Mouse (Mus musculus): ENCODE measurements around the gene Krt79.

Krt79 gene

DNA sequence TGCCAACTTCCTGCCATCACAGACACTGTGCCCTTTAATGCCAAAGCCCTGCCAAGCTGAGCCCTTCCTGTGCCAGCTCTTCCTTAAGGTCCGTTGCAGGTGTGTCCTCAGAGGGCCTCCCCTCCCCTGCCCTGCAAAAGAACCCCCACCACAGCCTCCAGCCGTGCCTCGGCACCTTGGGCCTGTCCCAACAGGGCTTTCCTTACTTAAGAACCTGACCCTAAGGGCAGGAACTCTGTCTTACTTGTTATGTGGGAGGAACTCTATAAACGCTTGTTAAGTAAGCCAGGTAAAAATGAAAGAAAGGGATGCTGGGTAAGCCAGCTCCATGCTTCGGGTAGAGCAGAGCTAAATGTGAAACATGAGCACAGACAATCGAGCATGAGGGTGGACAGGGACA is 7.1 kb downstream of the Krt79 start:
- no peak for DNase-seq (ENCODE audit: low read depth, low spot score)

- DNase-seq (ENCODE audit: low read depth, low spot score), result no peak
These were observed 10.5 kb downstream of the Krt79 start for GRCm38 (mm10) chr15:101929666-101930065.

GRCm38 (mm10) chr15:101929087-101929486 is 11.0 kb downstream of the Krt79 start:
- no peak for DNase-seq (ENCODE audit: low read depth, low spot score)

DNA sequence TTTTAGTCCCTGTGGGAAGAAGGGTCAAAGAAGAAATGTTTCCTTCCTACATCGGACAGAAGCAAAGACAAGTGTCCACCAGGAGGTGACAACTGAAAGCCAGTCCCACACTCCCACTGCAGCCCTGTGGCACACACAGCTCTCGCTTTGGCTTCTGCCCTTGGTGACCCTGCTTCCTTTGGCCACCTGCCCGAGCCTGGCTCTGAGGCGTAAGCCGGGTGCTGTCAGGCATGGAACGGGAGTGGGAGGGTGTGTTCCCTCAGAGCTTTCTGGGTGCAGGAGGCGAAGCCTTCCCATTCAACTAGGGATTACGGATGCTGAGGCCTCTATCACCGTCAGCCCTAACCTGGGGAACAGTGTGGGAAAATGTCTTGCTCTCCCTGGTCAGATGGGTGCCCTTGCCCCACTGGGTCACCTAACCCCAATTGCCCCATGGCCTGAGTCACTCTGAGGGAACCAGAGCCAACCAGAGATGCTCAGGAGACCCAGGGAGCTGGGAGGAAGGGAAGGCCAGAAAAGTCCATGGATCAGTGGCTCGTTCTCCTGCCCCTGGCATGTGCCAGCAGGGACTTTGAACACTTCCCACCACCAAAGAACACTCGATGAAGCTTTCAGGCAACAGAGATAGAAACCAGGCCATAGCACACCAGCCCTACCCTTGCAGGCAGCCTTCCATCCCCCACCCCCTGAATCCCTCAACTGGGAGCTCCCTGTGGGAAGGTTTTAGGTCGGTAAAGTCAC is 12.6 kb downstream of the Krt79 start:
- DNase-seq (ENCODE audit: low read depth, low spot score), result no peak

DNA sequence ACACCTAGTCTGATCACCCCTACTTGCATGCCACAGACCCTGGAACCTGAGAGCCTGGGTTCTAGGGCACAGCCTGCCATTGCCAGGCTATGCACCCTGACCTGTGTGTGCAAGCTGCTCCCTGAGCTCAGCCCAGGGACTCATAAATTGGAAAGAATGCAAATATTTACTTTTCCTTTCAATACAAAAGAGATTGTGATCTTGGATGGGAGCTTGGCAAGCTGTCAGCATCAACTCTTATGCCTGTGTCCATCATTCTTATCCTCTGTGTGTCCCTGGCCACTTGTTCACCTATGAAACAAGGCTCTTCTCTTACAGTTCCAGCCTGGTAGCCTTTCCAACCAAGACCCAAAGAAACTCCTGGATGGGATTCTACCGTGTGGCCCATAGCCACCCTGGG is 15.1 kb downstream of the Krt79 start:
- DNase-seq (ENCODE audit: low read depth, low spot score), result no peak

DNA sequence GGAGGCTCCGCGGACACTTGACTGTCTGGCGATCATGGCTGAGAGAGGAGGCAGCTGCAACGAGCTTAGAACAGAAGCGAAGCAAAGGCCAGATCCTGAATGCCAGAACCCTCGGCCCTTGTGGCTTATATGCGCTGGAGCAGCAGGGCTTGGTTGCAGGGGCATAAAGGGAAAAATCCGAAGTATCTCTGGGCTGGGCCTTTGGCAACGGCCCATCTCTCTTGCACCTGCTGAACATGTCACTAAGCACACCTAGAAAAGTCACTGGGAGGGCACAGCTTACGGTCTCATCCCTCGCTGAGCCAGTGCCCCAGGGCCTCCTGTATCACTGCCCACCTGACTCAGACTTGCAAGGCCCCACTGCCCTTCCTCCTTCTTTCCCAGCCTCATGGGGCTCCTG is 15.5 kb downstream of the Krt79 start, which contains the start of gene Krt4:
TSS of gene Krt4 (minus strand) at position 101 of the 400 bp plus-strand sequence.
- no peak for DNase-seq (ENCODE audit: low read depth, low spot score)

DNA sequence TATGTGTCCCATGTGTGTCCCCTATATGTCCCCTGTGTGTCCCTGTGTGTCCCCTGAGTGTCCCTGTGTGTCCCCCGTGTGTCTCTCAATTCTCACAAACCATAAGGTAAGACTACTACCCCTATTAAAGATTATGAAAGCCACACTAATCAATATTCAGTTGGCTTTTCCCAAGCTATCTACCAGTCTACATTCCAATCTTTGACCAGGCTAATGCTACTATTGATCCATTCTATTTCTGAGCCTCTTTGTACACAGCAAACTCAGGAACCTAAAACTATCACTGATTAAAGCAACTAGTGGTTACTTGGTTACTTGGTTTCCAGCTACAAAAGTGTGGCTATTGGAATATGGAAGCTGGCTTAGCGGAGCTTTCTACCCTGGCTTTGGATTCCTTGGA is 17.8 kb downstream of the Krt79 start:
- DNase-seq (ENCODE audit: low read depth, low spot score), result no peak

DNA sequence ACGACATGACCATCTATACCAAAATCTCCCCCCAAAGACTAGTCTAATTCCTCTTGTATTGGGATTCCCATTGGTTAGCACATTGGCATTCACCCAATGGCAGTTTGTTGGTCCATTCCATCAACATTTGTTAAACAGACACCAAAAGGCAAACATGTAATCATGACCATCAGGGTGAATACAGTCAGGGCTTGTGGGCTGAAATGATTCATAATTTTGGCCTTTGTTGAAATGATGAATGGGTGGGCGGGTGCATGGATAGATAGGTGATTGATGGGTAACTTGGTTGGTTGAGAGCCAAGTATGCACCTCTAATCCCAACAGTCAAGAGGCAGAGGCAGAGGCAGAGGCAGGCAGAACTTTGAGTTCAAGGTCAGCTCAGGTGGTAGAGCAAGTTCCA is 24.1 kb downstream of the Krt79 start:
- peak; percentile 47 for DNase-seq (ENCODE audit: low read depth, low spot score)

DNA sequence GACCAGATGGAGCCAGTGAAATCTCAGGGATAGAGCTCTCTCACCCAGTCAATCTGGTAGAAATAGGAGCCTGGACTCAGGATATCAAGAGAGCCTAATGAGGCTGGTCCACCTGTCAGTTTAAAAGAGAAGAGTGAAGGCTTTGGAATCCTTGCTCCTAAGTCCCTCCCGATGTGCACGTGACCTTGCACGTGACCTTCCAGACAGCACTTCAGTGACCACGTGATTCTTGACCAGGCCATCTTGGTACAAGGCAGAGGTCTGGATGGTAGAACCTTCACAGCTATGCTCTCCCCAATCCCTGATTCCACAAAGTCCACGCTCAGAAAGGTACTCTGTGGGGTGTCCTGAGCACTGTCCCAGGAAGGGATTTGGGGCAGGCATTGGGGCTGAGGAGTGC is 35.3 kb downstream of the Krt79 start:
- DNase-seq (ENCODE audit: low read depth, low spot score), result no peak

DNA sequence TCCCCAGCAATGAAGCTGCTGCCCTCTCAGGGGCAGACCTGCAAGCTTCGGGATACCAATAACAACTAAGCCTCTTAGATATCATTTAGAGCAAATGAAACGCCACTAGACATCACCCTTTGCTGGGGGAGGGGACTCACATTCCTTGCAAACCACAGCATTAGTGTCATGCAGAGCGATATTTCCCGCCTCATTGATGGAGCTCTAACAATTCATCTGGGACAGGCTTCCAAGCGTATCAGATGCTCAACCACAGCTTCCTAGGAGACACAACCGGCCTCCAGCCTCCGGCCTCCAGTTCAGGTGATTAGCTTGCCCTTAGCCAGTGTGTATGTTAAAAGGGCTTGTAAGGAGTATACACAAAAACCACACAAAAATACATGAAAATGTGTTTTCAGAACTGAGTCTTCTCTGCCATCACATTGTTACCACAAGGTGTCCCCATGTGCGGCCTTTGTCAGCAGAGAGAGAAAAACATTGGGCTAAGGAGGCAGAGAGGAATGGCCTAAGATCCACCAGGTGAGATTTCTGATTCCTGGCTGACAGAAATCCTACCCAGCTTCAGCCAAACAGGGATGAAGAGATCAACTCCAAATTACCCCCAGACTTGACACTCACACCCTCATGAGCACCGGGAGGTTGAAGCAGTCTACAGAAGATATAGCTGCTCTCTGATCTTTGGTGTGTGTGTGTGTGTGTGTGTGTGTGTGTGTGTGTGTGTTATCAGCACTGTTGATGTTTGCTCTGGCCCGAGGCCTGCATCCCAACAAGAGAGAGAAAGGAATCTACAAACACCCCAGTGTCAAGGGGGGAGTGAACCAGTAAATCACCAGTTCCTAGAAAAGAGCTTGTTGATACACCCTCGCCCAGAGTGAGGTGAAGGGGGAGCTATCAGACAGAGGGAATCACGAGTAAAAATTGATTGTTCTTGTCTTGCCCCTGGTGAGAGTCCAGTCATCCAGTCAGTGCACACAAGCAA is 37.7 kb downstream of the Krt79 start:
- peak; percentile 15 for DNase-seq (ENCODE audit: low read depth, low spot score)

- no peak for DNase-seq (ENCODE audit: low read depth, low spot score)
These were observed 44.9 kb downstream of the Krt79 start for GRCm38 (mm10) chr15:101895216-101895615.

GRCm38 (mm10) chr15:101892820-101893219 is 47.3 kb downstream of the Krt79 start, which contains the start of gene Krt76:
TSS of gene Krt76 (minus strand) at chr15:101892920.
- DNase-seq (ENCODE audit: low read depth, low spot score), result no peak

DNA sequence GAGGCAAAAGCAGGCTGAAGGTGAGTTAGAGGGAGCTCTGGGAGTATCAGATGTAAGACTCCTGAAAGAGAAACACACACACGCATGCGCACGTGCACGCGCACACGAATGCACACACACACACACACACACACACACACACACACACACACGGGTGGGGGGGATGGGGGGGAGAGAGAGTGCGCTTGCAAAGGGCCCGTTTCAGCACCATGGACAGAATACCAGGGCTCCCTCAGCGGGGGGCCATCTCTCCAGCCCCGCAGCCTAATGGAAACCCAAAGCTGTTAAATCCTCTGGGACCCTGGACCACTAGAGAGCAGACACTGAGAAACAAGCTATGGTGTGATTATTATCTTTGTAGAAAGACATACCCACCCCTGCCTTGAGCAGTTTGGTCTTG is 60.3 kb downstream of the Krt79 start:
- DNase-seq (ENCODE audit: low read depth, low spot score), result no peak

Measured in 3T3-L1 (cell line).